Mouse (Mus musculus) E14TG2a.4 (cell line): ENCODE results near the gene Medag.

Experiments
- CTCF ChIP-seq: conservative IDR thresholded peaks from 2 replicates; pipeline ENCODE4 v1.5.1; 2014; ENCODE audit warnings: low read length
- NANOG ChIP-seq: IDR thresholded peaks from 2 replicates; pipeline ENCODE4 v1.6.1; 2014; ENCODE audit warnings: borderline replicate concordance, low read length, mixed read lengths

DNA sequence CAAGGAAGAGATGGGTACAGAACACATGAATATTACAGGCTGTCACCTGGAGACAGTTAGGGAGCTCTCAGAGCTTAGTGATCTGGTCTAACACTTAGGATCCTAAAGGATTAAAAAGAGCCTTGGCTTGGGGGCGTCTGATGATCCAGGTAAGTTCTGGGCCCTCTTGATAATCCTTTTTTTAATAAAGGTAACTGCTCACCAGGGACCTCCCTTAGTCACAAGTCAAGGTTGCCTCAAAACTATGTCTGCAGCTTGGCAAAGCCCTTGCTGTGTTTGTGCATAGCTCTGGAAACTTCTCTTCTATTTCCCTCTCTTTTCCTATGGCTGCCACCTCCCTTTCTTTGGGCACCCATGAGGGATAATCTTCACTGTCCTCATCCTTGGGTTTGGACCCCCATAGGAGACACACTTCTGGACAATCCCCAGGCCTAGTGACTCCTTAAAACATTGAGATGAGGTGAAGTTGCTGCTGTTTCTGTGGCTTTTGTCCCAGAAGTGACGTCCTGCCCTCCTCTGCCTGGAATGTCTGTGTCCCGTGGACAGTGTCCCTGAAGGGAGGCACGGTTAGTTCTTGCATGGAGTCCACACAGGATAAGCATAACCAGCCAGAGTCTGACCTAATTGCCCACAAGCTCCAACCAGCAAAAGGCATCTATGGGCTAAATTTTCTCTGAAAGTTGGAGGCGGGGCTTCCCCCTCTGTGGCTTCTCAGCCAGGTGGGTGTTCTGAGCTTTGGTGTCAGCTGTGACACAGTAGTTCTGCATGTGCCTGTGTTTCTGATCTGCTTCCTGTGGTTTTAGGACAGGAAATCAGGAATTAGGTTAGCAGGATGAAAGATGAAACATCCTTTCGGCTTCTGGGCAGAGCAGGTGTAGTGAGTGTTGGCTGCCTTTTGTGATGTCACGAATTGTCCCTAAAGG is 43.7 kb upstream of the Medag start:
- TF ChIP-seq CTCF (no peak), NANOG (no peak)
